Mouse (Mus musculus) hindbrain, embryonic 12.5 days (tissue): ENCODE measurements around the gene 2210010C04Rik. TPM values are rescaled to one million over a fixed set of nuclear protein-coding genes. Genes with fewer than 3 reads are reported as not detected.
"Not testable (repeated sequence)": the region's sequence is repeated elsewhere in the genome, so short reads cannot be mapped to it uniquely, and the experiment has no call there.

Experiments used
- ATAC-seq: fragments of 200-750 bp; cut with Nextera tagmentation; 2 replicates; pipeline ENCODE4 v1.8.0; 2017; ENCODE audit warnings: moderate TSS enrichment; ENCODE audit not compliant: low FRiP score
- H3K27ac ChIP-seq: fragments of 300-500 bp; sonication (generic); 2 replicates; pipeline ENCODE4 v1.5.1; 2016; ENCODE audit warnings: mild to moderate bottlenecking
- H3K27me3 ChIP-seq: fragments of 300-500 bp; sonication (generic); 2 replicates; pipeline ENCODE4 v1.6.1; 2016; ENCODE audit warnings: mild to moderate bottlenecking
- H3K36me3 ChIP-seq: fragments of 300-500 bp; sonication (generic); 2 replicates; pipeline ENCODE4 v1.6.1; 2016; ENCODE audit warnings: mild to moderate bottlenecking
- H3K4me1 ChIP-seq: fragments of 300-500 bp; sonication (generic); 2 replicates; pipeline ENCODE4 v1.6.1; 2016
- H3K4me2 ChIP-seq: fragments of 300-500 bp; sonication (generic); replicated peaks from 2 replicates; pipeline ENCODE4 v1.6.1; 2016; ENCODE audit warnings: mild to moderate bottlenecking
- H3K4me3 ChIP-seq: fragments of 300-500 bp; sonication (generic); 2 replicates; pipeline ENCODE4 v1.5.1; 2016; ENCODE audit warnings: mild to moderate bottlenecking
- H3K9ac ChIP-seq: fragments of 300-500 bp; sonication (generic); 2 replicates; pipeline ENCODE4 v1.6.1; 2016; ENCODE audit warnings: mild to moderate bottlenecking, moderate library complexity
- H3K9me3 ChIP-seq: fragments of 300-500 bp; sonication (generic); replicated peaks from 2 replicates; pipeline ENCODE4 v1.6.1; 2016; ENCODE audit warnings: mild to moderate bottlenecking
- polyA plus RNA-seq: library from polyadenylated mRNA; unstranded; fragments of >200 nt; fragmentation: Nextera tagmentation; extraction: Ambion mirVana; gene quantifications from 2 replicates; pipeline ENCODE4 v1.2.1, GENCODE M21; 2016

2210010C04Rik gene
- polyA plus RNA-seq, 1 experiment from 2014 or later = not detected

GRCm38 (mm10) chr6:40999379-40999778, 35.9 kb downstream of the 2210010C04Rik start, which contains the start of gene Gm2663:
Gm2663 (minus strand) TSS chr6:40999479.
- not testable (repeated sequence) for H3K27me3 ChIP-seq, H3K9ac ChIP-seq

More at GRCm38 (mm10) chr6:40999379-40999778, 35.9 kb downstream of the 2210010C04Rik start, which contains the start of gene Gm2663:
- H3K9me3 ChIP-seq, H3K4me2 ChIP-seq, H3K4me3 ChIP-seq, ATAC-seq, H3K36me3 ChIP-seq, H3K4me1 ChIP-seq, H3K27ac ChIP-seq: not testable (repeated sequence)

Other genes with a start within 250 kb of the 2210010C04Rik start
- gene Moxd2, start 148.0 kb downstream of the 2210010C04Rik start, polyA plus RNA-seq = not detected in 2 replicates
- not detected in 2 replicates for gene Prss58, start 135.1 kb downstream of the 2210010C04Rik start, polyA plus RNA-seq
- gene 1700074P13Rik, start 95.0 kb downstream of the 2210010C04Rik start, polyA plus RNA-seq = not detected in 2 replicates
- not detected in 2 replicates for gene Gm4744, start 83.6 kb downstream of the 2210010C04Rik start, polyA plus RNA-seq
- not detected in 2 replicates for gene 1810009J06Rik, start 70.8 kb downstream of the 2210010C04Rik start, polyA plus RNA-seq
- not detected in 2 replicates for gene Gm2663, start 36.0 kb downstream of the 2210010C04Rik start, polyA plus RNA-seq